Mouse (Mus musculus): Measurements from ENCODE around the gene Mmgt2.

DNA sequence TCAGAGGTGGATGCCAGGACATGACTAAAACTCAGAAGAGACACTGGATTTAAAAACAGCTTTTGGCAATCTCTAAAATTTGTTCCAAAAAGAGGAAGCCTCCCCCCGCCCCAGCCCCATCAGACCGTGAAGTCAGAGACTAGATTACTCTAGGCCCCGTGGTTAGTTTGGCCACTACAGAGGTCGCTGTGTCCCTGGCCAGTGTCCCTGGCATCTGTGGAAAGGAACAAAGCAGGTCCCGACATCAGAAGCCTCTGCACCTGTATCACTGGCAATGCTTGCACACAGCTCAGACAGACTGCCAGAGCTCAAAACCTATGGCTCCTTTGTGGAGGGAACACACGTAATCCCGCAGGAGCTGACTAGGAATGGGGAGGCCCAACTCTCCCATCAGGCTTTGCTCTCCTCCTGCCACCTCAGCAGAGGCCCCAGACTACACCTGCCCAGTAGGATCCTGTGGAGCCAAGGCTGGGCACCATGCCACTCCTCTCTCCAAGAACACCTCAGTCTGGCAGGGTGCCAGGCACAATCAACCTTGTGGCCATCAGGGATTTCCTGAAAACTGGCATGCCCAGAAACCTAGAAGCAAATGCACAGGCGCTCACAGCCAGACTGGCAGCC is 5.3 kb upstream of the Mmgt2 start:
- TF ChIP-seq CTCF (IDR thresholded peaks at IDR 0.05) (no peak), EP300 (IDR thresholded peaks at IDR 0.05) (no peak)

All from lung, postnatal 0 days (tissue).